Mouse (Mus musculus) ES-Bruce4 (cell line): ENCODE results near the gene Lrsam1. TPM values are rescaled to one million over a fixed set of nuclear protein-coding genes. Genes with fewer than 3 reads are reported as not detected.

Experiments
- H3K27ac ChIP-seq: 2 replicates; pipeline ENCODE4 v1.5.1; 2012; ENCODE audit warnings: low read length, inconsistent platforms; ENCODE audit not compliant: insufficient read depth
- H3K27me3 ChIP-seq: 2 replicates; pipeline ENCODE4 v1.6.1; 2012; ENCODE audit warnings: mild to moderate bottlenecking, low read length, inconsistent platforms; ENCODE audit not compliant: control insufficient read depth, poor library complexity, insufficient read depth, severe bottlenecking
- H3K36me3 ChIP-seq: 2 replicates; pipeline ENCODE4 v1.6.1; 2012; ENCODE audit warnings: inconsistent platforms, mild to moderate bottlenecking, low read length, moderate library complexity; ENCODE audit not compliant: control insufficient read depth, poor library complexity, insufficient read depth, severe bottlenecking
- H3K4me1 ChIP-seq: one replicate; pipeline ENCODE4 v1.8.1; 2011; ENCODE audit warnings: low read length; ENCODE audit not compliant: control insufficient read depth, insufficient read depth
- H3K4me3 ChIP-seq: 2 replicates; pipeline ENCODE4 v1.5.1; 2011; ENCODE audit warnings: low read depth, mild to moderate bottlenecking, low read length
- H3K9ac ChIP-seq: 2 replicates; pipeline ENCODE4 v1.6.1; 2012; ENCODE audit warnings: low read depth, mild to moderate bottlenecking, inconsistent platforms; ENCODE audit not compliant: poor library complexity, severe bottlenecking
- H3K9me3 ChIP-seq: replicated peaks from 2 replicates; pipeline ENCODE4 v1.6.1; 2012; ENCODE audit warnings: mild to moderate bottlenecking, low read length, inconsistent platforms; ENCODE audit not compliant: control insufficient read depth, poor library complexity, insufficient read depth, severe bottlenecking
- CTCF ChIP-seq: IDR thresholded peaks from one replicate; pipeline ENCODE4 v1.8.1; 2011; ENCODE audit warnings: low read depth, low read length
- EP300 ChIP-seq: IDR thresholded peaks from 2 replicates; pipeline ENCODE4 v1.6.1; 2011; ENCODE audit warnings: low read depth, low read length; ENCODE audit not compliant: insufficient read depth
- POLR2A ChIP-seq: IDR thresholded peaks from one replicate; pipeline ENCODE4 v1.8.1; 2011; ENCODE audit warnings: low read length; ENCODE audit not compliant: insufficient read depth
- polyA plus RNA-seq: library from polyadenylated mRNA; stranded (reverse); fragments of >200 nt; gene quantifications from 2 replicates; pipeline ENCODE4 v1.2.4, GENCODE M21; 2011; ENCODE audit warnings: low read depth; ENCODE audit not compliant: missing spikeins, insufficient read depth, insufficient read length

The Lrsam1 gene
- polyA plus RNA-seq, 1 experiment, result 14.7 TPM

DNA sequence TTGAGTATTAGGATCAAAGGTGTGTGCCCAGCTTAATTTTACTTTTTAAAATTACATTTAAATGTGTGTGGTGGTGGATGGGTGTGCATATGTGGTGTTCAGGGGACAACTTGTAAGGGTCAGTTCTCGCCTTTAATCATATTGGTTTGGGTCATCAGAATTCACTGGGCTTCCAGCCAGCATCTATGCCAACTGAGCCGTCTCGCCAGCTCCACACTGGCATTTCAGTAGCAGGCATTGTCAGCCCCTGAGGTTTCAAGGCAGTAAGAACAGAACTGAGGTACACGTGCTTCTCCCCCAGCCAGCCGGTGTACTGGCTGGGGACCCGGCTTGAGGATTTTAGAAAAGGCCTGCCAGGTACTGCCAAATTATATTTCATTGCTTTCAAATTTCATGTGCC lies 35.7 kb upstream of the Lrsam1 start:
- H3K27me3 ChIP-seq, result no peaks in the 10 kb centered on the region
- H3K27ac ChIP-seq, result no peak overlapping the region
- H3K9ac ChIP-seq, result no peak overlapping the region
- no peak overlapping the region for H3K4me3 ChIP-seq
- no peaks in the 10 kb centered on the region for H3K36me3 ChIP-seq
- H3K9me3 ChIP-seq, result no peaks in the 10 kb centered on the region
- H3K4me1 ChIP-seq, result no peaks in the 10 kb centered on the region
- no peak for TF ChIP-seq CTCF
- TF ChIP-seq POLR2A, result no peak
- no peak for TF ChIP-seq EP300

GRCm38 (mm10) chr2:32992130-32992529 lies 30.7 kb upstream of the Lrsam1 start:
- Histone ChIP-seq H3K4me3 (no peak overlapping the region), H3K27me3 (no peaks in the 10 kb centered on the region), H3K9ac (no peak overlapping the region), H3K4me1 (no peaks in the 10 kb centered on the region), H3K36me3 (no peaks in the 10 kb centered on the region), H3K27ac (no peak overlapping the region), H3K9me3 (no peaks in the 10 kb centered on the region)
- TF ChIP-seq POLR2A (no peak), EP300 (no peak)

DNA sequence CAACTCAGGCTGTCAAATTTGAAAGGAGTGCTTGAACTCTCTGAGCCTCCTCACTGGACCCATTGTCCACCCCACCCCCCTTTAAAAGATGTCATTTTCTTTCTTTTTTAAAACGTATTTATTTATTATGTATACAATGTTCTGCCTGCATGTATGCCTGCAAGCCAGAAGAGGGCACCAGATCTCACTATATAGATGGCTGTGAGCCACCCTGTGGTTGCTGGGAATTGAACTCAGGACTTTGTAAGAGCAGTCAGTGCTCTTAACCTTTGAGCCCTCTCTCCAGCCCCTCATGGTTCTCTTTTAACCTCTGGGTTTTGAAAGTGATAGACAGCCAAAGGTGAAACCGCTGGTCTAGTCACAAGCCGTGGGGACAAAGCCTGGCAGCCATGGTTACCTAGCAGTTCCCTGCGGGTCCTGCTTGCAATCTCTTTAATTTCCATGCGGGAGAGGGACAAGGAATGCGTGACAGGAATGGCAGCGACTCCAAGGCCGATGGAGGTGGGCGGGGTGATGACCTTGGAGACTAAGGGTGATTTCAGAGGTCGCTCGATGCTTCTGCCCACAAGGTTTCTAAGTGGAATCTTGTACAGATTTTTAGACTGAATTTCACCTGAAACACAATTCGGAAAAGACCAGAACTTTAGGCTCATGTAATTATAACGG lies 28.9 kb upstream of the Lrsam1 start:
- Histone ChIP-seq H3K36me3 (no peaks in the 10 kb centered on the region), H3K4me1 (no peaks in the 10 kb centered on the region), H3K9me3 (no peaks in the 10 kb centered on the region), H3K27ac (no peak overlapping the region), H3K27me3 (no peaks in the 10 kb centered on the region), H3K4me3 (no peak overlapping the region), H3K9ac (no peak overlapping the region)
- peak; percentile 20 for TF ChIP-seq CTCF
- TF ChIP-seq POLR2A, result no peak

GRCm38 (mm10) chr2:32989376-32989775 lies 28.0 kb upstream of the Lrsam1 start:
- H3K36me3 ChIP-seq, result no peaks in the 10 kb centered on the region
- TF ChIP-seq POLR2A (no peak), EP300 (no peak), CTCF (no peak)

DNA sequence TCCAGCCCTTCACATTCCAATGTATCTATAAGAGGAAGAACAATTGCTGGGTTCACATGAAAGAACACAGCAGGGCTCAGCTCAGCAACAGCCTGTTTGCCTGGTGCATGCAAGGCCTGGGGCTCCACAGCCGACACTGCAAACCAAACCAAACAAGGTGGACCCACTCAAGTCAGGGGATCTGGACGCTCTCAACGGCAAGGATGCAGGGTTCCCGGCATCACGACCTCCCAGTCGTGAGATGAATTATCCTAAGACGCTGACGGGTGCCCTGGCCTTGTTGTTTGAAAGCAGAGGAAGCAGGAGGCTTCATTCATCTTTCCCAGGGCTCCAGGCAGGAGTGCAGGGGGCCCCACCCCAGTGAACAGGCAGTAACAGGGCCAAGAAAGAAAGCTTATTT lies 24.4 kb upstream of the Lrsam1 start:
- H3K36me3 ChIP-seq, result no peaks in the 10 kb centered on the region
- TF ChIP-seq POLR2A (no peak), EP300 (no peak), CTCF (no peak)

More at GRCm38 (mm10) chr2:32989376-32989775, 28.0 kb upstream of the Lrsam1 start:
- Histone ChIP-seq H3K27me3 (no peaks in the 10 kb centered on the region), H3K9ac (no peak overlapping the region), H3K4me3 (no peak overlapping the region), H3K4me1 (no peaks in the 10 kb centered on the region), H3K27ac (no peak overlapping the region), H3K9me3 (no peaks in the 10 kb centered on the region)

GRCm38 (mm10) chr2:32983617-32984016 lies 22.2 kb upstream of the Lrsam1 start:
- no peak overlapping the region; the same call in 1 of the 2 replicates for H3K27ac ChIP-seq
- peak overlapping the region; percentile 20; the same call in 1 of the 2 replicates for H3K9ac ChIP-seq
- H3K9me3 ChIP-seq, result no peaks in the 10 kb centered on the region
- no peaks in the 10 kb centered on the region for H3K27me3 ChIP-seq
- H3K4me3 ChIP-seq, result no peak overlapping the region
- TF ChIP-seq POLR2A (no peak), CTCF (no peak), EP300 (no peak)
- H3K36me3 ChIP-seq, result no peaks in the 10 kb centered on the region
- no peaks in the 10 kb centered on the region for H3K4me1 ChIP-seq

More for the DNA sequence above, 24.4 kb upstream of the Lrsam1 start:
- Histone ChIP-seq H3K9me3 (no peaks in the 10 kb centered on the region), H3K27me3 (no peaks in the 10 kb centered on the region), H3K4me1 (no peaks in the 10 kb centered on the region), H3K9ac (no peak overlapping the region), H3K4me3 (no peak overlapping the region), H3K27ac (0 out of 2 replicates have a peak overlapping the region, but pooled peaks have one; percentile 13)
